Mouse (Mus musculus): ENCODE data around the gene Myrip.

DNA sequence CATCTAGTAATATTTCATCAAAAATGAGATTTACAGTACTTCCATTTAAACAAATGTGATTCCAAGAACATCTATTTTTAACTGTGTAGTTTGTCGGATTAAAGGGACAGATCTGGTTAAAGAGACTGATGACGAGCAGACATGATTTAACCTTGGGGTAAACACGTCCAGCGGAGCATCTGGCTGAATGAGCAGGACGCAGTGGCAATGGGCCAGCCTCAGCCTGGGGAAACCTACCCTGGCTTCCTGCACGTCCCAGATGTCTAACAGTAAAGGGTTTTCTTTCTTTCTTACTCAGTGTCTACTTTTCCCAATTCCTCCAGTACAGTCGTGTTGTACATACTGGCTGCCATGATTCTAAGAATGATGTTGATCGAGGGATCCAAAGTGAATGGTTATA is 185.8 kb downstream of the Myrip start:
- TF ChIP-seq POLR2A (IDR thresholded peaks at IDR 0.05; ENCODE audit: low read depth, low read length), result no peak
- TF ChIP-seq CTCF (IDR thresholded peaks at IDR 0.05; ENCODE audit: extremely low read depth, insufficient read length, insufficient replicate concordance, low read depth, low read length), result no peak
